Mouse (Mus musculus): ENCODE measurements around the gene Arhgap21.

The Arhgap21 gene

GRCm38 (mm10) chr2:20922366-20922765, 46.3 kb downstream of the Arhgap21 start:
- ChIA-PET POLR2A (interaction anchor here in 3 of 4 experiments (1.0 to 3.5 kb wide), 4 partner anchors 10 to 47 kb away, joined by 3 to 12 read pairs (median 4); partner anchors contain the start of gene Arhgap21 (in 1 of the 3)), CTCF (no interaction called here)

- ChIA-PET POLR2A (interaction anchor here (0.6 to 3.5 kb wide), 5 partner anchors 11 to 48 kb away, joined by 3 to 12 read pairs (median 3); partner anchors contain the start of gene Arhgap21 (in 1 of the 4)), CTCF (no interaction called here)
Measured at GRCm38 (mm10) chr2:20921558-20921957, 47.1 kb downstream of the Arhgap21 start.

GRCm38 (mm10) chr2:20921021-20921420, 47.7 kb downstream of the Arhgap21 start:
- ChIA-PET CTCF (interaction anchor here in 1 of 4 experiments (1.1 kb wide), 1 partner anchor 22 kb away, joined by 3 read pairs; no protein-coding TSS in a partner anchor), POLR2A (interaction anchor here in 3 of 4 experiments (0.6 to 3.5 kb wide), 4 partner anchors 11 to 48 kb away, joined by 3 to 12 read pairs (median 4); partner anchors contain the start of gene Arhgap21 (in 1 of the 3))

GRCm38 (mm10) chr2:20914531-20915320, 54.0 kb downstream of the Arhgap21 start:
- CTCF ChIA-PET = no interaction called here
- POLR2A ChIA-PET = interaction anchor here in 1 of 4 experiments (1.0 to 1.4 kb wide), 2 partner anchors 29 to 53 kb away, joined by 3 read pairs; no protein-coding TSS in a partner anchor

- POLR2A ChIA-PET = interaction anchor here in 1 of 4 experiments (0.6 to 1.0 kb wide), 2 partner anchors 35 to 293 kb away, joined by 3 to 4 read pairs; partner anchors contain the start of gene Thnsl1
Measured at GRCm38 (mm10) chr2:20913019-20913415, 55.7 kb downstream of the Arhgap21 start.

GRCm38 (mm10) chr2:20912348-20913018, 56.2 kb downstream of the Arhgap21 start:
- POLR2A ChIA-PET = interaction anchor here in 1 of 4 experiments (0.6 to 1.0 kb wide), 2 partner anchors 36 to 293 kb away, joined by 3 to 4 read pairs; partner anchors contain the start of gene Thnsl1
- CTCF ChIA-PET = interaction anchor here in 2 of 4 experiments (0.5 to 1.1 kb wide), 2 partner anchors 106 to 275 kb away, joined by 5 to 7 read pairs; no protein-coding TSS in a partner anchor

More at GRCm38 (mm10) chr2:20913019-20913415, 55.7 kb downstream of the Arhgap21 start:
- CTCF ChIA-PET = interaction anchor here in 2 of 4 experiments (0.5 to 1.1 kb wide), 2 partner anchors 105 to 274 kb away, joined by 5 to 7 read pairs; no protein-coding TSS in a partner anchor

GRCm38 (mm10) chr2:20910446-20910845, 58.2 kb downstream of the Arhgap21 start:
- ChIA-PET CTCF (no interaction called here), POLR2A (no interaction called here)

GRCm38 (mm10) chr2:20909404-20909803, 59.3 kb downstream of the Arhgap21 start:
- POLR2A ChIA-PET = interaction anchor here in 1 of 4 experiments (1.1 to 2.6 kb wide), 2 partner anchors 11 to 30 kb away, joined by 3 to 7 read pairs; no protein-coding TSS in a partner anchor
- CTCF ChIA-PET = interaction anchor here in 2 of 4 experiments (0.8 to 2.8 kb wide), 2 partner anchors 11 to 27 kb away, joined by 3 to 11 read pairs; no protein-coding TSS in a partner anchor

GRCm38 (mm10) chr2:20907291-20907690, 61.4 kb downstream of the Arhgap21 start:
- ChIA-PET CTCF (interaction anchor here in 2 of 4 experiments (0.6 to 2.8 kb wide), 2 partner anchors 9 to 11 kb away, joined by 3 to 11 read pairs; no protein-coding TSS in a partner anchor), POLR2A (interaction anchor here in 1 of 4 experiments (1.0 to 2.6 kb wide), 4 partner anchors 9 to 387 kb away, joined by 3 to 7 read pairs (median 6); no protein-coding TSS in a partner anchor)

- ChIA-PET POLR2A (interaction anchor here in 1 of 4 experiments (1.2 to 1.3 kb wide), 2 partner anchors 13 to 62 kb away, joined by 3 to 4 read pairs; no protein-coding TSS in a partner anchor), CTCF (interaction anchor here in 1 of 4 experiments (0.9 kb wide), 1 partner anchor 11 kb away, joined by 4 read pairs; no protein-coding TSS in a partner anchor)
Measured at GRCm38 (mm10) chr2:20905411-20905810, 63.3 kb downstream of the Arhgap21 start.

- ChIA-PET CTCF (no interaction called here), POLR2A (interaction anchor here in 1 of 4 experiments (1.2 kb wide), 1 partner anchor 64 kb away, joined by 3 read pairs; no protein-coding TSS in a partner anchor)
Measured at GRCm38 (mm10) chr2:20902981-20903645, 65.6 kb downstream of the Arhgap21 start.

GRCm38 (mm10) chr2:20901916-20902315, 66.8 kb downstream of the Arhgap21 start:
- POLR2A ChIA-PET = interaction anchor here in 1 of 4 experiments (1.2 kb wide), 1 partner anchor 65 kb away, joined by 3 read pairs; no protein-coding TSS in a partner anchor
- CTCF ChIA-PET = no interaction called here

- ChIA-PET CTCF (interaction anchor here in 3 of 4 experiments (0.6 to 1.8 kb wide), 27 partner anchors 9 to 989 kb away, joined by 3 to 15 read pairs (median 4); partner anchors contain the start of genes Arhgap21 (in 2 of the 3), Enkur (in 1 of the 3), Etl4 (in 1 of the 3) and Thnsl1 (in 1 of the 3)), POLR2A (interaction anchor here in 3 of 4 experiments (0.5 to 2.4 kb wide), 10 partner anchors 9 to 337 kb away, joined by 3 to 22 read pairs (median 4); partner anchors contain the start of gene Arhgap21 (in 1 of the 3))
Measured at GRCm38 (mm10) chr2:20899301-20899700, 69.4 kb downstream of the Arhgap21 start.

GRCm38 (mm10) chr2:20898684-20899083, 70.0 kb downstream of the Arhgap21 start:
- CTCF ChIA-PET = interaction anchor here (0.5 to 1.8 kb wide), 30 partner anchors 10 to 989 kb away, joined by 3 to 15 read pairs (median 4); partner anchors contain the start of genes Arhgap21 (in 2 of the 4) and Etl4 (in 1 of the 4)
- POLR2A ChIA-PET = interaction anchor here in 3 of 4 experiments (0.7 to 2.4 kb wide), 12 partner anchors 10 to 362 kb away, joined by 3 to 22 read pairs (median 4); partner anchors contain the start of gene Arhgap21 (in 1 of the 3)

GRCm38 (mm10) chr2:20896446-20896845, 72.2 kb downstream of the Arhgap21 start:
- ChIA-PET CTCF (interaction anchor here in 2 of 4 experiments (0.6 to 0.7 kb wide), 2 partner anchors 151 to 291 kb away, joined by 3 to 13 read pairs; no protein-coding TSS in a partner anchor), POLR2A (no interaction called here)

- CTCF ChIA-PET = interaction anchor here (0.6 to 1.6 kb wide), 12 partner anchors 11 to 631 kb away, joined by 3 to 6 read pairs (median 4); no protein-coding TSS in a partner anchor
- POLR2A ChIA-PET = interaction anchor here in 2 of 4 experiments (0.5 to 0.8 kb wide), 2 partner anchors 63 to 76 kb away, joined by 3 read pairs; no protein-coding TSS in a partner anchor
Measured at GRCm38 (mm10) chr2:20894100-20894690, 74.5 kb downstream of the Arhgap21 start.

GRCm38 (mm10) chr2:20888751-20889150, 79.9 kb downstream of the Arhgap21 start:
- ChIA-PET POLR2A (no interaction called here), CTCF (no interaction called here)
